Mouse (Mus musculus) gastrocnemius, postnatal 36 days (tissue): ENCODE results near the gene Tspan13. TPM values are rescaled to one million over a fixed set of nuclear protein-coding genes. Genes with fewer than 3 reads are reported as not detected.

ENCODE experiments used
- DNase-seq, 2 experiments: peaks; one replicate each; pipeline ENCODE4 v3.0.0; 2022
- intact Hi-C: fragments of 180-260 bp; cut with DNase I; formaldehyde crosslinking; loops from one replicate; pipeline ENCODE4 v1.15.1; 2025
- total RNA-seq, 2 experiments: library from RNA; stranded (reverse); gene quantifications; 2 replicates each; pipeline ENCODE4 v1.2.3; 2021

Gene Tspan13
- total RNA-seq, 2 experiments from 2014 or later, result 21.2 to 24.1 TPM

DNA sequence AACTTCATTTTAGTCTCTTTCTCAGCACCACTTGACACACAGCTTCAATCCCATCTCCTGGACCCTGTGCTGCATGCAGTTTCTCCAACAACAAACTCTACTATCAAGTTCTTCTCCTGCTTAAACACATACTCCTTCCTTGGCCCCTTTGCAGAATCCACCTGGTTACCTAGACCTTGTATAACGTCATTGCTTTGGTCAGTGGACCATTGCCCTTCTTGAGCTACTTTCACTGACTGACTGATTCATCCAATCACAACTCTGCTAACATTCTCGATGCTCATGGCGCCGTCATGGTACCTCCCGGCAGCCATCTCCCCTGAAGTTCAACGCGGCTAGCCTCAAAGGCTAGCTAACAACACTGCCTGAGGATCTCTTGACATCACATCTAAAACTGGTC lies 6.2 kb downstream of the Tspan13 start:
- DNase-seq, result no peak
- intact Hi-C loops, result no loop called here

DNA sequence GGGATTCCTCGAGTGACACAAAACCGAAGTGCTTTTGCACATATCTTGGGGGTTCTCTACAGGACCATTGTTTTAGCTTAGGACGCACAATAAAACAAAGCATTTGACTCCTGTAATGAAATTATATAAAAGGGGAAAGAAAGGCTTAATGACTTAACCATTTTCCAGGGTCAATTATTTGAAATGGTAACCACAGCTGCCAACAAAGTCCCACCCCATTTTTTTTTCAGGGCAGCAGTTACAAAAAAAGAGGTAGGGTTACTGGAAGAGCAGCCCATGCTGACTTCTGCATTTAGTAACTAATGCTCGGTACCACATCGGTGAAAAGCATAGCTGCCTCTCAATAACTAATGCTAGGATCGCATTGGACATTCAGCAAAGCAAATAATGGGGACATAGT lies 6.8 kb downstream of the Tspan13 start:
- no peak for DNase-seq
- intact Hi-C loops, result no loop called here

DNA sequence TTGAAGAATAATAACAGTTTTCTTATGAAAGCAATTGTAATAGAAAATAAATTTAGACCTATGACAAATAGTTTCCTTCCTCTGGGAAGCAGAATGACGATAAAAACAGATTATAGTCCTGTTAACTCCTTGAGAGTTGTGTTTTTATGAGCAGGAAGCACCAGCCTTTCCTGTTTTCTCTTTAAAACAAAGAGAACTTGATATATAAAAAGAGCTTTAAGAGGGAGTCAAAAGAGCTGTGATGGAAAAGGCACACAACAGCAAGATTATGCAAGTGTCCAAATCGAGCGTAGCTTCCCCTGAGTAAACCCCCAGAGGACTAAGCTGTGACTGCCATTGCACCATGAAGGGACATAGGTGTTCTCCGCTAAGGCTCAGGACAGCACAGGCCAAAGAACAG lies 9.9 kb downstream of the Tspan13 start:
- DNase-seq, result no peak
- intact Hi-C loops, result no loop called here

DNA sequence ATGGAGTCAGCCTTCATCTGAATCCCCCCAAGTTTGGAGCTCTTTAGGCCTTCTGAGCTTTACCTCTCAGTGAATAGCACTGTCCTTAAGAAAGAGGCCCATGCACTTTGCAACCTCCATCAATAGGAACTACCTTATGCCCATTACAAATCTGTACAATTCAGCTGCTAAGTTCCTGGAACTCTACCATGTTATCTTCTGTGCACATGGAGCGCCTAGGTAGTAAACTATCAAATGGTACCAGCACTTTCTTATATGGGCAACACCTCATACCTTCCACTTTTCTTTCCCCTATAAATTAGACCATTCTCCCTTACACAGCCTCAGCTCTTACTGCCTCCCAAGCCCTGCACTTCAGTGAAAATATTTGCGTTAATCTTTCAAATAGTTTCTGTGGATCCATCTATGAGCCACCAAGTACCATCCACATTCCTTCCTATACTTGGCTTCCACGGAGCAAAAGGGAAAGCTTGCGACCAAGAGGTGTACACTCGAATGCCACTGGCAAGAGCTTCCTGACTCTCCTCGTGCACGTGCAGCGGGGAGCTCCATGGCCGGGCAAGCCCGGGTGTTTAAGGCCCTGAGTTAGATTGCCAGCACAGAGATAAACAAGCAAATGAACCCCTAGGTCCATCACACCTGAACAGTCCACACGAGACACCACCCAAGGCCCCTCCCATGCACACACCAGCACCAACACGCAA lies 11.5 kb downstream of the Tspan13 start:
- no peak for DNase-seq
- intact Hi-C loops, result no loop called here

DNA sequence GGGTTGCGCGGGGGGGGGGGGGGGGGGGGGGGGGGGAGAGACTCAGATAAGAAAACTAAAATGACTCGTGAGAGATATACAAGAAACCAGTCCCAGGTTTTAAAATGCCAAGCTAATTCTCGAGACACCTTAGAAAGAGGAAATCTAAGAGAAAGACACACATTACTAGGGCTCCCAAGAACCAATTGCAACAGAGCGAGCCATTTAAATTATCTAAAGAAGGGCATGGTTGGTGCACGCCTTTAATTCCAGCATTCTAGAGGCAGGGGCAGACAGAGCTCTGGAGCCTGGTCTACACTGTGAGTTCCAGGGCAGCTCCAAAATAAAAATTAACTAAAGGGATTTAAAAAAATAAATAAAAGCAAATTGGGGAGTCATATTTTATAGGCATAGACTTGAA lies 12.6 kb downstream of the Tspan13 start:
- DNase-seq, result no peak
- intact Hi-C loops, result no loop called here

DNA sequence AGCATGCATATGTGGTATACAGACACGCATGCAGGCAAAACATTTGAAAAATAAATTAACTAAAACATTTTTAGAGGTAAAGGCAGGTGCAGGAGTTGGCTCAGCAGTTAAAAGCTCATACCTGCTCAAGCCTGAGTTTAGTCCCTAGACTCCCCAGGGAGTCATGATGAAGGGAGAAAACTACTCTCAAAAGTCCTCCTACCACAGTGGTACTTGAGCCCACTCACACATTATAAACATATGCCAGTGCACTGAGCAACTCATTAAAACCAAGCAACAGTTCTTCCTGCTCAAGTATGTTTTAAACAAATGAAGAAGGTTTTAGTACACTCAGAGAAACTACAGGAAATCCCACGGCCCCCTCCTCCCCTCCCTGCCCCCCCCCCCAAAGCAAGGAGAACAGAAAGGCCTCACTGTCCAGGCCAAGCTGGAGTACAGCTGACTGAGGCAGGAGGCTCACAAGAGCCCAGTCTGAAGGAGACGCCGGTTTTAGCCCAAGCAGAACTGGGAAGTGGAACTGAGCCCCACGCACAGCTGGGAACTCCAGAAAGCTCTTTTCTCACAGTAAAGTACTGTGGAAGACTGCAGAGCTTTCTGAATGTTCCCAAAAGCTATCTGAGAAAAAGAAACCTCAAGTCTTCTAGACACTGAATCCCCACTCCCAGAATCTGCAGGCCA lies 13.2 kb downstream of the Tspan13 start:
- intact Hi-C loops, result no loop called here
- no peak for DNase-seq

DNA sequence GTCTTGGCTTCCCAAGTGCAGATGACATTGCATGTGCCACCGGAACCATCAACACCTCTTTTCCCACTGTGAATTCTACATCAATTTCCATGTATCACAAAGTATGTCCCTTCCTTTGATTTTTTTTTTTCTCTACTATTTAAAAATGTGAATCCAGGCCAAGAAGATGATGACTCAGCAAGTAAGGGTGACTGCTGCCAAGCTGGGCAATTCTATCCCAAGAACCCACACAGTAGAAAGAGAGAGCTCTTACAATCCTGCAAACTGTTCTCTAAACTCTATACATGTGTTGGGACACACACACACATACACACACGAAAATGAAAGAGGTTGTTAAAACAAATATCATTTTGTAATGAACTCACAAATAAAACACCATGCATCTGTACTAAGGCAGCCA lies 15.1 kb downstream of the Tspan13 start:
- intact Hi-C loops, result no loop called here
- no peak for DNase-seq

DNA sequence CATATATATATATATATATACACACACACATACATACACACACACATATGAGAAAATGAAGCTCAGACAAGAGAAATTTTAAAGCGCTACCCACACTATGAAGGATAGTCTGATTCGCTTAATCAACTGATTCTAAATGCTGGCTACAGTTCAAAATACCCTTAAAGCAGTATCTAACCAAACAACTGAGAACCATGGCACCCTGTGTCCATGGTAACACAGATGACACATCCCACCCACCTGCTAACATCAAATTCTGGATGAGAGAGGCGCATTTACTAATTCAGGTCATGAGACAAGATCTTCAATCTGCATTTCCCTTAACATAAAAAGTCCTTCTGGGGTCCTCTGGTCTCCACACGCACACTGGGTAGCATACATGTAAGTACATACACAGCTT lies 16.2 kb downstream of the Tspan13 start:
- intact Hi-C loops, result no loop called here
- no peak for DNase-seq

DNA sequence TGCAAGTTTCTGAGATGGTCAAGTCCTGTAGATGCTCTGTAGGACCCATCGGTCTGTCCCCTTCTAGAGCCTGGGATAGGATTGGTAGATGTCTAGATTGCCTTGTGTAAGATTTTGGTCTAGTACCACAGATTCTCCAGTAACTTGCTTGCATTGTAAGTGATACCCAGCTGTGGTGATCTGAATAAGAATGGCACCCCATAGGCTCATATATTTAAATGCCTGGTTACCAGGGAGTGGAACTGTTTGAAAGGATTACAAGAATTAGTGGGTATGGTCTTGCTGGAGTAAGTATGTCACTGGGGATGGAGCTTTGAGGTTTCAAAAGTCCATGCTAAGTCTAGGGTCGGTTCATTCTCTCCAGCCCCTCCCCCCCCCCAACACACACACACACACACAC lies 21.6 kb downstream of the Tspan13 start:
- intact Hi-C loops, result no loop called here
- no peak for DNase-seq

DNA sequence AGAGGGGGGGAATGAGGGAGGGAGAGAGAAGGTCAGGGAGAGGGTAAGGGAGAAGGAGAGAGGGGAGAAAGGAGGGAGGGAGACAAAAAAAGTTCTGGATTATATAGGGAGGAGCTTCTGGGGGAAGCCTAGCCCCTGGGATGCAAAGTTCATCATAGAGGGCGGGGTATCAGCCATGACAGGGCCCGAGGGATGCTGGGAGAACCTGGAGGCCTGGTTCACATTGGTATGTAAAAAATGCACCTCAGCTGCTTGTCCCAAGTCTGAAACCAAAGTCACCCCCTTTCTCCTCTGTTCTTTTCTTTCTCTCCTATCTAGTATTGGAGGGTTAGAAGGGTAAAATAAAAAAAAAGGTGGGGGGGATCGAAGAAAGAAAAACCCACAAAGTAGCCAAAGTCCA lies 22.2 kb downstream of the Tspan13 start:
- DNase-seq, result no peak
- intact Hi-C loops, result no loop called here

DNA sequence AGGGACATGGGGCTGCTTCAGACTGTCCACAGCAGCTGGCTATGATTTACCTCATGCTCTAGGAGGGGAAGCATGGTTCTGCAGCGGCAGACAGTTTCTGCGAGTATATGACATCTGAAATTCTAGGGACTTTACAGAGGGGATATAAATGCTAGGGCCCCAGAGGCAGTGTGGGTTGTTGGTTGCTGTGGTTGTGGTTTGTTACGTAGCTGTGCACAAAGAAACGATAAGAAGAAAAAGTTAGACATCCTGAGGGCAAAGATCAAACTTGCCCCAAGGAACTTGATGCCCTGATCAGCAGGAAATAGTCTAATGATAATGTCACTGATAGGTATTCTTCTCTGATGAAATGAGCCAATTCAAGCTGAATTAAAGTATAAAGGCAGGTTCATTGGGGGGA lies 22.7 kb downstream of the Tspan13 start:
- intact Hi-C loops, result no loop called here
- DNase-seq, result no peak

DNA sequence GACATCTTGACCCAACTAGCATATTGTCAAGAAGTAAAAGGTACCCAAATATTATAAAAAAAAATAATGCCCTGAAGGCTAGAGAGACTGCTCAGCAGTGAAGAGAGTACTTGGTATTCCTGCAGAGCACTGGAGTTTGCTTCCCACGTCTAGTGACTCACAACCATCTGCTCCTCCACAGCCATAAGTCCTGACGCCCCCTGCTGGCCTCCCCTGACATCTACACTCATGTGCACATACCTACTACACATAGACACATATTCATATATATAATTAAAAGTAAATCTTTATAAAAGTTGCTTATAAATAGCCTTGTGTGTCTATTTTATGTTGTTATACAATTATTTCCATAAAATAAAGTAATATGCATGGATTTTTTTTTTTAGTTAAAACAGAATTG lies 24.5 kb downstream of the Tspan13 start:
- intact Hi-C loops, result no loop called here
- DNase-seq, result no peak

DNA sequence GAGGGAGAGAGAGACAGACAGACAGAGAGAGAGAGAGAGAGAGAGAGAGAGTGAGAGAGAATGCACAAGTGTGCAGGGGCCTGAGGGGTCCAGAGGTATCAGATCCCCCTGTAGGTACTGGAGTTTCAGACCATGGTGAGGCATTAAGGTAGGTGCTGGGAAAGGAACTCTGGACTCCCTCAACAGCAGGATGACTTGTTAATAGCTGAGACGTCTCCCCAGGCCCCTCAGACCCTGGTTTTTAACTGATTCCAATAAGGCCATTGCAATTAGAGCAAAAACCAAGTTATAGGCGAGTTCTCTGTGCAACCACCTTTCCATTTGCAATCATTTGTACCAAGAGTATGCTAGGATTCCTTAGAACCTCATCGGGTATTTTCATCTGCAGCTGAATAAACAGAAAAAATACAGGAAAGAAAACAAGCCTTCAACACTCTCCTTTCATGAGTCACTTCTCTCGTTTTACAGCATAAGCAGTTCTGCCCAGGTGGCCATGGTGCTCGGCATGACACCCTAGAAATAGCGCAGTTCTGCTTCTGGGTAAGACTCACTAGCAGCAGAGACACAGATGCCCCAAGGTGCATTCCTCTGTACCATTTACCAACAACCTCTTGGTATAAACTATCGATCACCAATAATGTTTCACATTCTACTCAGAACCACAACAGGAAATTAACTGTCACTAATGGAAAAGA lies 28.9 kb downstream of the Tspan13 start:
- intact Hi-C loops, result no loop called here
- no peak for DNase-seq

DNA sequence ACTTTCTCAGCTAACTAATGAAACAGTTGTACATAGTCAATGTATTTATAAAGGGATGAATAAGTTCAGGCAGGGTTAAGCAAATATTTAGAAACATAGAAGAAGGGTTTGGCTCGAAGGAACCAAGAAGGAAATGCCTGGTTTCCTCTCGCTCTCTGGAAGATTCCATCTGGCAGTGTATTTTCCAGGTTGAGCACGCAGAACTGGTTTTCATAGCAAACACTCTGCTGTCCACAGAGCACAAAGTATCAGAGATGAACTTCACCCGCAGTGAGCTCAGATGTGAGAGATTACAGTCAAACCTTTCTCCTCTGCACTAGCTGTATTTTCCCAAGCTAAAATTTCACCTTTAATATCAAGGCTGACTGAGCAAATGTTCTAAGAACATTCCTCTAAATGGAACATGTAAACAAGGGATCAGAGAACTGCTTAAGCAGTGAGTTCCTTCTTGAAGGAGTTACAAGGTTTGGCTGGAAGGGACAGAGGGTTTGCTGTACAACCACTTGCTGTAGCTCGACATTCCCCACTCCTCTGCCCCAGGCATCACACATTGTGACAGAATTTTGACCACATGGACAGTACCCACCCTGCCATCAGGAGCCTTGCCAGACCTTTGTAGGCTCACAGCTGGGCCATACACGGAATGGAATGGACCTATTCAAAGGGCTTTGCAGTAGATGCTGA lies 33.8 kb downstream of the Tspan13 start:
- DNase-seq, result no peak
- intact Hi-C loops, result no loop called here

DNA sequence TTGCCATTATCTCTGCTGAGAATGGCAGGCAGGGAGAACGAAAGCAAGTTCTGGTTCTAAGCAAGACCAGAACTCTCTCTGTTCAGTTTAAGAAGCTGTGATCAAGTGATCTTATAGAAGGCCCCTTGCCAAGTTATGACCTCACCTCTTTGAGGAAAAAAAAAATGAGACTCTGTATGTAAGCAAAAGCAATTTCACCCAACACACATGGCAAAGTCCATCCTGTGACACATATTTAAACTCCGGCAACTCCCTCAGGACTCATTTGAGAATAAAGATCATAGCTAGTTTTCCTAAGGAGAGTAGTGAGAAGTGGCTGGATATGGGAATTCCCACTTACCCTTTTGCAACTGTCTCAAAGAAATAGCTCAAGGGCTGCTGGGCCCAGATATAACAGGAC lies 34.7 kb downstream of the Tspan13 start:
- intact Hi-C loops, result no loop called here
- DNase-seq, result no peak

DNA sequence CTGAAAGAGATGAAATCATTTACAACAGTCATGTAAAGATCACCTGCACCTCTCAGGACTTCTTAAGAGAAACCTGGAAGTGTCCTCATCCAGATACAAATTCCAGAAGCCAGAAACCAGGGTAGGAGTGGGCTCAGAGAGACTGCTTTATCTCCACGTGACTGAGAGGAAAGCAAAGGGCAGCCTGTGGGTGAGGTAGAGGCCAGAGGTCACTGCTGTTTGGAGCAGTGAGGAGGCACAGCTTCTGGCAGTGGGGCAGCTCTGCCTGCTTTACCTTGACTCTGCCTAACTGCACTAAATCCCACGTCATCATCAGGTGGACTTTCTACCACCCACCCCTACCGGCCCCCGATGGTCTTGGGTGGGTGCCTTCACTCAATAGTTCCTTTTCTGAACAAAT lies 37.6 kb downstream of the Tspan13 start:
- intact Hi-C loops, result no loop called here
- DNase-seq, result no peak

DNA sequence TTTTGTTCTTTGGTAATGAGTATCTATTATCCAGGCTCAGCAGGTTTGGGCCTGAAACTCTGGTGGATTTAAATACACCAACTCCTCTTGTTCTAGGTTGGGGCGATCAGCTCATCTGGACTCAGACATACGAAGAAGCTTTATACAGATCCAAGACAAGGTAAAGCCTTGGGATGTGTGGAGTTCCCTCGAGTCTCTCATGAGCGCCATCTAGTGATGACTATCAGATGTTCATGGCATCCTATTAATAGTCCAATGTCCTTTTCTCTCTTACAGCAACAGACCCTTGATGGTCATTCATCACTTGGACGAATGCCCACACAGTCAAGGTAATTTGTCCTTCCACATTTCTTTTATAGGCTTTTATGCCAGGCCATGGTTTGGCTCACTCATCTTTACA lies 46.5 kb downstream of the Tspan13 start:
- DNase-seq, result no peak
- intact Hi-C loops, result loop anchor here (1.0 kb wide), 1 partner anchor 99 kb away; no protein-coding TSS in a partner anchor

DNA sequence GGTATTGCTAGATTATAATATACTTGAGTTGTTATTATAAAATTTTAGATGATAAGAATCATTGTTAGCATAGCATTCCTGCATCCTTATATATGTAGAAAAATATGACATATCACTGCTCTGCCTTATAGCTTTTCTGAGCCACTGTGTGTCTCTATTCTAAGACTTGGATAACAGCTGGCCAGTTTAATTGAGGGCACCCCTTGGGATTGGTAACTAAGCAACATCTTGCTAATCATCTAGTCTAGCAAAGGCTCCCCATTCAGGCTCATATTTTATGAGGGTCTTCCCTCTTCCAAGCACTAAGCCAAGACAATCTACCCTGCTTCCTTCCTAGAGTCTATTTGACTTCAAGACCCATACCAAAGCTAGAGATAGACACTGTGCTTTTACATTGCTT lies 48.2 kb downstream of the Tspan13 start:
- intact Hi-C loops, result no loop called here
- DNase-seq, result no peak

DNA sequence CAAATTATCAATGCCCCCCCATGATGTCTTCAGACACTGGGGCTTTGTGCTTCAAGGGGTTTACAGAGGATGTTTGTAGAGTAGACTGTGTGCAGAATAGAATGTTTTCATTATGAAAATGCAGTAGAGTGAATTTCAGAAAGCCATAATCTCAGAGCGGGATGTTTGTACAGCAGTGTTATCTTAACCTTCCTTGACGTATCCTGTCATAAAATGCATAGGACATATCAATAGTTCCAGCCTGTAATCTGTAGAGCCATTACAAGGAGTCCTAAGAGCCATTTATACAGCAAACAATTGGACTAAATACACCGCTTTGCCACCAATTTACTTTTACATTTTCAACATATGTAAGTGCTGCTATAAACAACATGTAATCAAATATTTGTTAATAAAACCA lies 48.7 kb downstream of the Tspan13 start:
- intact Hi-C loops, result no loop called here
- no peak for DNase-seq

DNA sequence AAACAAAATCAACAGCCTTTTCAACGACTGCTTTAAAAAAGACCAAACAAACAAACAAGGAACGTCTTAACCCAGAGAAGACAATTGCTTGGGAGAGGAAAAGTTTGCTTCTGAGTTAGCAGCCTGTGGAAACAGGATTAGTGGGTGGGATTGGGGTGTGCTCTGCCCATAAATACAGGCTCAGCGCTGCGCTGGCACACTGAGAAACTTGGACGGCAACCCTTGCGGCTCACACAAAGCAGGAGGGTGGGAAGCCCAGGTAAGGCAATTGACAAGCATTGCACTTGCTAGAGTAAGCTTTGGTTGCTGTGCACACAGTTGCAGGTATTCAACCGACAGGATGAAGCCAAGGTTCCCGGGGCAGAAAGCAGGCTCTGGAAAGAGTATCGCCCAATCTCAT lies 49.6 kb downstream of the Tspan13 start, which contains the start of gene Agr2:
TSS of gene Agr2 (plus strand) at position 197 of the 400 bp plus-strand sequence.
- intact Hi-C loops, result no loop called here
- DNase-seq, result no peak

DNA sequence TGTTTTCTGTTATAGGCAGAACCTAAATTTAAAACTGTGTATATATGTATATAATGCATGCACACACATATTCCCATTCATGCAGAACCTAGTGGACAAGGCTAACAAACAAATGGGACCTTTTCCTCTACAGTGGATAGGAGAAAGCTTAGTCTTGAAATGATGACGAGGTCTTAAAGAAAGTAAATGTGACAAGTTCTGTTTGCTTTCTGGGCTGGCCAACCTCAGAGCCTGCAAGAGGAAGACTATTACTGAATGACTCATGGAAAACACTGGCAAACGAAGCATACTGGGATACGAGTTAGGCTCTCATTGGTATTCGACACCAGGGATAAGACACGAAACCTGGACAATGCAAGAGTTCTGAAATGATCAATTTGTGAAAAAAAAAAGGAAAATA lies 57.6 kb downstream of the Tspan13 start:
- no peak for DNase-seq
- intact Hi-C loops, result no loop called here
